Comparison of ENCODE assay signal across 10 mouse cellular contexts in genomic region chr17:45118565-45119471, GRCm38 (mm10).
DNase-seq lines count a peak whose midpoint lies in the region; ATAC-seq and TF ChIP-seq lines count a peak whose summit lies in the region.
"Had no signal": no experiment of that assay in that cellular context is flagged by ENCODE, and none has a peak within 500 bp of the region (broad histone marks: within the 10 kb centered on the region; RNA-seq: fewer than 3 reads in every experiment).

No protein-coding gene starts in this region.

- H3K9ac ChIP-seq in hindbrain, embryonic 14.5 days, result no peak overlapping the region
- H3K9ac ChIP-seq: hindbrain, embryonic 13.5 days; midbrain, embryonic 12.5 days had no signal

- intact Hi-C loops in left cerebral cortex, adult 2 months (cut with DNase I), result no loop called here

- no peak overlapping the region for H3K4me3 ChIP-seq in left cerebral cortex, adult 2 months
- no peak overlapping the region for H3K4me3 ChIP-seq in hindbrain, embryonic 14.5 days (replicated peaks; ENCODE audit: low read length)
- H3K4me3 ChIP-seq: hindbrain, embryonic 13.5 days; midbrain, embryonic 12.5 days had no signal

- H3K4me1 ChIP-seq in hindbrain, embryonic 14.5 days (replicated peaks; ENCODE audit: control insufficient read depth, insufficient read depth, low read length), result no peaks in the 10 kb centered on the region
- H3K4me1 ChIP-seq: midbrain, embryonic 12.5 days had no signal

- 35% methylated on average over 12 of the region's 12 CpGs for WGBS in hindbrain, embryonic 14.5 days

- H3K9me3 ChIP-seq in hindbrain, embryonic 14.5 days (ENCODE audit: control insufficient read depth, low read length), result no peaks in the 10 kb centered on the region
- H3K9me3 ChIP-seq: hindbrain, embryonic 13.5 days; midbrain, embryonic 12.5 days had no signal

- no peaks in the 10 kb centered on the region for H3K36me3 ChIP-seq in hindbrain, embryonic 14.5 days (replicated peaks; ENCODE audit: control insufficient read depth, insufficient read depth)
- H3K36me3 ChIP-seq: hindbrain, embryonic 13.5 days; midbrain, embryonic 12.5 days had no signal

- DNase-seq in kidney, postnatal 10 days, result peak; percentile 16
- DNase-seq in kidney, adult 18-20 months, result no peak
- peak; percentile 48 for DNase-seq in A20 (ENCODE audit: low read depth, low spot score)
- peak; percentile 2 for DNase-seq in R1 (ENCODE audit: low read depth, low spot score)
- DNase-seq in left cerebral cortex, adult 2 months (ENCODE audit: extremely low spot score in 1 of 2, low spot score in 2 of 2), result no peak
- DNase-seq in ovary, postnatal 10 days (ENCODE audit: low spot score), result no peak
- no peak for DNase-seq in hindbrain, embryonic 14.5 days (ENCODE audit: low spot score)

- H3K4me2 ChIP-seq in hindbrain, embryonic 14.5 days (replicated peaks), result no peak overlapping the region
- H3K4me2 ChIP-seq: hindbrain, embryonic 13.5 days; midbrain, embryonic 12.5 days had no signal

- peak; percentile 50 to 53 for ATAC-seq in hematopoietic stem cell, adult 5-6 weeks (replicated peaks in 1 of 2; ENCODE audit: insufficient read depth in 1 of 2, low FRiP score in 2 of 2, low TSS enrichment in 1 of 2, low read depth in 1 of 2, poor library complexity in 2 of 2, severe bottlenecking in 2 of 2)
- no peak for ATAC-seq in hindbrain, embryonic 14.5 days (ENCODE audit: low FRiP score)

- no peak overlapping the region for H3K27ac ChIP-seq in left cerebral cortex, adult 2 months
- H3K27ac ChIP-seq in hindbrain, embryonic 14.5 days, result no peak overlapping the region
- H3K27ac ChIP-seq: hindbrain, embryonic 13.5 days; midbrain, embryonic 12.5 days had no signal

- H3K27me3 ChIP-seq in hindbrain, embryonic 14.5 days (ENCODE audit: control insufficient read depth, insufficient read depth, low read length), result no peaks in the 10 kb centered on the region
- H3K27me3 ChIP-seq: hindbrain, embryonic 13.5 days; midbrain, embryonic 12.5 days had no signal

- no peak for TF ChIP-seq CTCF in left cerebral cortex, adult 2 months (IDR thresholded peaks at IDR 0.05)

Comparison
In these comparisons a context has a peak if more than half of its experiments do, and no peak if none do; other contexts are left out.
1. DNase-seq: peak in kidney, postnatal 10 days (single experiment), A20 (single experiment) and R1 (single experiment); none in kidney, adult 18-20 months (single experiment), left cerebral cortex, adult 2 months (0 of 2), ovary, postnatal 10 days (single experiment) and hindbrain, embryonic 14.5 days (single experiment).